Mouse (Mus musculus) forebrain, embryonic 10.5 days (tissue): ENCODE measurements around the gene Gjb5. TPM values are rescaled to one million over a fixed set of nuclear protein-coding genes. Genes with fewer than 3 reads are reported as not detected.

ENCODE experiments used
- DNase-seq: peaks from one replicate; pipeline ENCODE4 v3.0.0-alpha.2; 2017; ENCODE audit warnings: low spot score; ENCODE audit errors: extremely low spot score
- H3K27ac ChIP-seq: fragments of 300-500 bp; sonication (generic); 2 replicates; pipeline ENCODE4 v1.5.1; 2016; ENCODE audit warnings: mild to moderate bottlenecking
- H3K27me3 ChIP-seq: fragments of 300-500 bp; sonication (generic); 2 replicates; pipeline ENCODE4 v1.6.1; 2016; ENCODE audit warnings: mild to moderate bottlenecking; ENCODE audit not compliant: poor library complexity, severe bottlenecking
- H3K36me3 ChIP-seq: fragments of 300-500 bp; sonication (generic); replicated peaks from 2 replicates; pipeline ENCODE4 v1.6.1; 2016; ENCODE audit warnings: mild to moderate bottlenecking, moderate library complexity
- H3K4me1 ChIP-seq: fragments of 300-500 bp; sonication (generic); 2 replicates; pipeline ENCODE4 v1.6.1; 2016
- H3K4me3 ChIP-seq: fragments of 300-500 bp; sonication (generic); 2 replicates; pipeline ENCODE4 v1.5.1; 2016; ENCODE audit warnings: mild to moderate bottlenecking, moderate library complexity
- H3K9me3 ChIP-seq: fragments of 300-500 bp; sonication (generic); 2 replicates; pipeline ENCODE4 v1.6.1; 2016; ENCODE audit warnings: mild to moderate bottlenecking, moderate library complexity
- WGBS: fragments of 180-500 bp; shearing (Covaris S2); methylation state at CpG from one replicate; pipeline ENCODE4 v1.1.7; 2016; 5-methylcytosine and 5-hydroxymethylcytosine counted together
- polyA plus RNA-seq: library from polyadenylated mRNA; unstranded; fragments of >200 nt; fragmentation: Nextera tagmentation; extraction: Ambion mirVana; gene quantifications from 2 replicates; pipeline ENCODE4 v1.2.1, GENCODE M21; 2016

Gjb5 gene
- polyA plus RNA-seq, result 0.58 and 0.82 TPM in 2 replicates

- Histone ChIP-seq H3K27me3 (peaks cover 28% of the 10 kb centered on the region), H3K36me3 (no peaks in the 10 kb centered on the region), H3K9me3 (no peaks in the 10 kb centered on the region), H3K4me3 (0 out of 2 replicates have a peak within 1 kb of the TSS, but pooled peaks have one; percentile 3), H3K27ac (0 out of 2 replicates have a peak within 1 kb of the TSS, but pooled peaks have one; percentile 7), H3K4me1 (peaks cover 35% of the 10 kb centered on the region)
- WGBS, result 28% methylated on average over 5 of the region's 5 CpGs
- DNase-seq, result no peak
These were observed at the start of gene Gjb5 for GRCm38 (mm10) chr4:127358018-127358417. Gene Gjb5 (minus strand): TSS chr4:127358181.

GRCm38 (mm10) chr4:127402614-127403013 lies 44.6 kb upstream of the Gjb5 start:
- Histone ChIP-seq H3K4me3 (no peak overlapping the region), H3K4me1 (no peaks in the 10 kb centered on the region), H3K36me3 (no peaks in the 10 kb centered on the region), H3K27ac (no peak overlapping the region), H3K9me3 (no peaks in the 10 kb centered on the region), H3K27me3 (no peaks in the 10 kb centered on the region)
- WGBS, result 65% methylated on average over 3 of the region's 3 CpGs
- no peak for DNase-seq

- Histone ChIP-seq H3K4me3 (no peak overlapping the region), H3K4me1 (no peaks in the 10 kb centered on the region), H3K27ac (no peak overlapping the region), H3K9me3 (no peaks in the 10 kb centered on the region), H3K27me3 (no peaks in the 10 kb centered on the region), H3K36me3 (no peaks in the 10 kb centered on the region)
- WGBS, result 83% methylated on average over 4 of the region's 4 CpGs
- DNase-seq, result no peak
These were observed 44.2 kb upstream of the Gjb5 start for GRCm38 (mm10) chr4:127402166-127402565.

GRCm38 (mm10) chr4:127400165-127401145 lies 42.5 kb upstream of the Gjb5 start:
- WGBS, result 80% methylated on average over 11 of the region's 11 CpGs

GRCm38 (mm10) chr4:127395591-127395990 lies 37.6 kb upstream of the Gjb5 start:
- no peaks in the 10 kb centered on the region for H3K4me1 ChIP-seq
- H3K36me3 ChIP-seq, result no peaks in the 10 kb centered on the region
- no peak for DNase-seq
- H3K27me3 ChIP-seq, result no peaks in the 10 kb centered on the region
- peaks cover 5% of the 10 kb centered on the region; the same call in 1 of the 2 replicates for H3K9me3 ChIP-seq
- 78% methylated on average over 4 of the region's 4 CpGs for WGBS
- no peak overlapping the region for H3K4me3 ChIP-seq
- no peak overlapping the region for H3K27ac ChIP-seq

More at GRCm38 (mm10) chr4:127400165-127401145, 42.5 kb upstream of the Gjb5 start:
- Histone ChIP-seq H3K27me3 (no peaks in the 10 kb centered on the region), H3K36me3 (no peaks in the 10 kb centered on the region), H3K9me3 (no peaks in the 10 kb centered on the region), H3K4me3 (no peak overlapping the region), H3K27ac (no peak overlapping the region), H3K4me1 (no peaks in the 10 kb centered on the region)
- no peak for DNase-seq

- DNase-seq, result no peak
- WGBS, result 85% methylated on average over 13 of the region's 13 CpGs
- Histone ChIP-seq H3K27ac (no peak overlapping the region), H3K36me3 (no peaks in the 10 kb centered on the region), H3K9me3 (peaks cover 5% of the 10 kb centered on the region; the same call in 1 of the 2 replicates), H3K4me1 (peaks cover 5% of the 10 kb centered on the region), H3K4me3 (no peak overlapping the region), H3K27me3 (no peaks in the 10 kb centered on the region)
These were observed 31.7 kb upstream of the Gjb5 start for GRCm38 (mm10) chr4:127389645-127390044.

GRCm38 (mm10) chr4:127377344-127377743 lies 19.4 kb upstream of the Gjb5 start:
- 37% methylated on average over 4 of the region's 4 CpGs for WGBS
- H3K9me3 ChIP-seq, result no peaks in the 10 kb centered on the region
- H3K36me3 ChIP-seq, result no peaks in the 10 kb centered on the region

GRCm38 (mm10) chr4:127375541-127376177 lies 17.7 kb upstream of the Gjb5 start:
- H3K27me3 ChIP-seq, result no peaks in the 10 kb centered on the region
- no peaks in the 10 kb centered on the region for H3K36me3 ChIP-seq

More at GRCm38 (mm10) chr4:127377344-127377743, 19.4 kb upstream of the Gjb5 start:
- peaks cover 6% of the 10 kb centered on the region; the same call in 1 of the 2 replicates for H3K4me1 ChIP-seq
- no peak overlapping the region for H3K27ac ChIP-seq
- no peak for DNase-seq
- no peak overlapping the region for H3K4me3 ChIP-seq
- no peaks in the 10 kb centered on the region for H3K27me3 ChIP-seq

GRCm38 (mm10) chr4:127374645-127375044 lies 16.7 kb upstream of the Gjb5 start:
- Histone ChIP-seq H3K4me1 (peaks cover 6% of the 10 kb centered on the region; the same call in 1 of the 2 replicates), H3K4me3 (no peak overlapping the region), H3K27me3 (no peaks in the 10 kb centered on the region), H3K36me3 (no peaks in the 10 kb centered on the region), H3K9me3 (no peaks in the 10 kb centered on the region), H3K27ac (no peak overlapping the region)
- no peak for DNase-seq
- WGBS, result 88% methylated on average over 4 of the region's 4 CpGs

More at GRCm38 (mm10) chr4:127375541-127376177, 17.7 kb upstream of the Gjb5 start:
- no peak for DNase-seq
- Histone ChIP-seq H3K4me3 (no peak overlapping the region), H3K27ac (no peak overlapping the region), H3K9me3 (no peaks in the 10 kb centered on the region), H3K4me1 (peaks cover 6% of the 10 kb centered on the region; the same call in 1 of the 2 replicates)
- WGBS, result 88% methylated on average over 17 of the region's 17 CpGs

- Histone ChIP-seq H3K4me3 (no peak overlapping the region), H3K4me1 (peaks cover 6% of the 10 kb centered on the region; the same call in 1 of the 2 replicates), H3K27me3 (peaks cover 10% of the 10 kb centered on the region; the same call in 1 of the 2 replicates), H3K9me3 (no peaks in the 10 kb centered on the region), H3K27ac (no peak overlapping the region), H3K36me3 (no peaks in the 10 kb centered on the region)
- WGBS, result 84% methylated on average over 8 of the region's 8 CpGs
- DNase-seq, result no peak
These were observed 15.5 kb upstream of the Gjb5 start for GRCm38 (mm10) chr4:127373491-127373890.

- H3K27ac ChIP-seq, result no peak overlapping the region
- no peaks in the 10 kb centered on the region for H3K36me3 ChIP-seq
These were observed 13.6 kb upstream of the Gjb5 start for GRCm38 (mm10) chr4:127371546-127371945.

GRCm38 (mm10) chr4:127370447-127370846 lies 12.5 kb upstream of the Gjb5 start:
- WGBS, result 54% methylated on average over 2 of the region's 2 CpGs

More at GRCm38 (mm10) chr4:127371546-127371945, 13.6 kb upstream of the Gjb5 start:
- DNase-seq, result no peak
- peaks cover 6% of the 10 kb centered on the region; the same call in 1 of the 2 replicates for H3K4me1 ChIP-seq
- WGBS, result 74% methylated on average over 5 of the region's 5 CpGs
- no peaks in the 10 kb centered on the region for H3K9me3 ChIP-seq
- H3K27me3 ChIP-seq, result peaks cover 10% of the 10 kb centered on the region; the same call in 1 of the 2 replicates
- H3K4me3 ChIP-seq, result no peak overlapping the region

More at GRCm38 (mm10) chr4:127370447-127370846, 12.5 kb upstream of the Gjb5 start:
- Histone ChIP-seq H3K27ac (no peak overlapping the region), H3K27me3 (peaks cover 10% of the 10 kb centered on the region; the same call in 1 of the 2 replicates), H3K4me1 (peaks cover 6% of the 10 kb centered on the region), H3K36me3 (no peaks in the 10 kb centered on the region), H3K9me3 (no peaks in the 10 kb centered on the region), H3K4me3 (no peak overlapping the region)
- no peak for DNase-seq
